Mouse (Mus musculus) hindbrain, embryonic 11.5 days (tissue): Measurements from ENCODE around the gene Sarm1. TPM values are rescaled to one million over a fixed set of nuclear protein-coding genes. Genes with fewer than 3 reads are reported as not detected.

Experiments
- ATAC-seq: fragments of 200-750 bp; cut with Nextera tagmentation; 2 replicates; pipeline ENCODE4 v1.8.0; 2017; ENCODE audit warnings: mild to moderate bottlenecking, moderate TSS enrichment, moderate library complexity; ENCODE audit not compliant: low FRiP score
- DNase-seq: peaks from one replicate; pipeline ENCODE4 v3.0.0-alpha.2; 2015; ENCODE audit warnings: low spot score
- H3K27ac ChIP-seq: fragments of 300-500 bp; sonication (generic); 2 replicates; pipeline ENCODE4 v1.5.1; 2014; ENCODE audit warnings: mild to moderate bottlenecking, low read depth, low read length
- H3K27me3 ChIP-seq: fragments of 300-500 bp; sonication (generic); 2 replicates; pipeline ENCODE4 v1.6.1; 2014; ENCODE audit warnings: mild to moderate bottlenecking, low read length, moderate library complexity, mixed read lengths; ENCODE audit not compliant: control insufficient read depth, insufficient read depth
- H3K36me3 ChIP-seq: fragments of 300-500 bp; sonication (generic); 2 replicates; pipeline ENCODE4 v1.6.1; 2014; ENCODE audit warnings: mild to moderate bottlenecking, low read length, moderate library complexity, mixed read lengths; ENCODE audit not compliant: control insufficient read depth, insufficient read depth
- H3K4me1 ChIP-seq: fragments of 300-500 bp; sonication (generic); replicated peaks from 2 replicates; pipeline ENCODE4 v1.6.1; 2014; ENCODE audit warnings: low read length, mixed read lengths; ENCODE audit not compliant: control insufficient read depth, insufficient read depth
- H3K4me2 ChIP-seq: fragments of 300-500 bp; sonication (generic); replicated peaks from 2 replicates; pipeline ENCODE4 v1.6.1; 2014; ENCODE audit warnings: mild to moderate bottlenecking, low read depth, low read length
- H3K4me3 ChIP-seq: fragments of 300-500 bp; sonication (generic); 2 replicates; pipeline ENCODE4 v1.5.1; 2014; ENCODE audit warnings: low read depth, low read length
- H3K9ac ChIP-seq: fragments of 300-500 bp; sonication (generic); 2 replicates; pipeline ENCODE4 v1.6.1; 2014; ENCODE audit warnings: low read depth, low read length
- H3K9me3 ChIP-seq: fragments of 300-500 bp; sonication (generic); 2 replicates; pipeline ENCODE4 v1.6.1; 2016; ENCODE audit warnings: low read length; ENCODE audit not compliant: control insufficient read depth
- WGBS: fragments of 180-500 bp; shearing (Covaris S2); extraction: QIAGEN DNeasy Blood & Tissue Kit; methylation state at CpG from one replicate; pipeline ENCODE4 v1.1.7; 2014; 5-methylcytosine and 5-hydroxymethylcytosine counted together
- polyA plus RNA-seq: library from polyadenylated mRNA; unstranded; fragments of >200 nt; fragmentation: Nextera tagmentation; extraction: Ambion mirVana; gene quantifications from 2 replicates; pipeline ENCODE4 v1.2.1, GENCODE M21; 2014

The Sarm1 gene
- polyA plus RNA-seq, 1 experiment from 2014 or later: 16.3 TPM

GRCm38 (mm10) chr11:78461894-78462293 lies 35.7 kb downstream of the Sarm1 start:
- Histone ChIP-seq H3K4me2 (no peak overlapping the region), H3K4me1 (no peaks in the 10 kb centered on the region; the same call in 1 of the 2 replicates), H3K36me3 (no peaks in the 10 kb centered on the region), H3K9ac (no peak overlapping the region), H3K4me3 (no peak overlapping the region), H3K27ac (no peak overlapping the region), H3K9me3 (no peaks in the 10 kb centered on the region), H3K27me3 (no peaks in the 10 kb centered on the region)
- no peak for ATAC-seq
- 66% methylated on average over 1 of the region's 1 CpGs for WGBS
- peak; percentile 30 for DNase-seq

- DNase-seq (no peak), ATAC-seq (no peak)
- Histone ChIP-seq H3K9me3 (no peaks in the 10 kb centered on the region), H3K4me1 (no peaks in the 10 kb centered on the region), H3K36me3 (no peaks in the 10 kb centered on the region), H3K27me3 (no peaks in the 10 kb centered on the region), H3K9ac (no peak overlapping the region), H3K4me2 (no peak overlapping the region), H3K4me3 (no peak overlapping the region), H3K27ac (no peak overlapping the region)
- WGBS: 83% methylated on average over 17 of the region's 17 CpGs
Observed at GRCm38 (mm10) chr11:78458740-78459139, 38.8 kb downstream of the Sarm1 start.

- Histone ChIP-seq H3K27ac (no peak overlapping the region), H3K9ac (no peak overlapping the region), H3K4me1 (no peaks in the 10 kb centered on the region), H3K27me3 (no peaks in the 10 kb centered on the region), H3K4me2 (no peak overlapping the region), H3K4me3 (no peak overlapping the region), H3K36me3 (no peaks in the 10 kb centered on the region), H3K9me3 (no peaks in the 10 kb centered on the region)
- DNase-seq: peak; percentile 57
- no peak for ATAC-seq
- 46% methylated on average over 5 of the region's 5 CpGs for WGBS
Observed at GRCm38 (mm10) chr11:78455308-78455707, 42.2 kb downstream of the Sarm1 start.

GRCm38 (mm10) chr11:78454276-78454675 lies 43.3 kb downstream of the Sarm1 start:
- no peak for DNase-seq
- 63% methylated on average over 7 of the region's 7 CpGs for WGBS

GRCm38 (mm10) chr11:78453675-78454074 lies 43.9 kb downstream of the Sarm1 start:
- H3K4me3 ChIP-seq: no peak overlapping the region
- no peak overlapping the region for H3K9ac ChIP-seq
- 9% methylated on average over 4 of the region's 4 CpGs for WGBS
- DNase-seq: peak; percentile 78
- no peaks in the 10 kb centered on the region for H3K9me3 ChIP-seq
- H3K27ac ChIP-seq: no peak overlapping the region
- no peaks in the 10 kb centered on the region for H3K36me3 ChIP-seq
- no peaks in the 10 kb centered on the region for H3K27me3 ChIP-seq
- no peak overlapping the region for H3K4me2 ChIP-seq
- no peaks in the 10 kb centered on the region for H3K4me1 ChIP-seq
- no peak for ATAC-seq

More at GRCm38 (mm10) chr11:78454276-78454675, 43.3 kb downstream of the Sarm1 start:
- H3K9ac ChIP-seq: no peak overlapping the region
- no peak for ATAC-seq
- H3K27me3 ChIP-seq: no peaks in the 10 kb centered on the region
- H3K4me3 ChIP-seq: no peak overlapping the region
- no peaks in the 10 kb centered on the region for H3K9me3 ChIP-seq
- no peak overlapping the region for H3K4me2 ChIP-seq
- H3K4me1 ChIP-seq: no peaks in the 10 kb centered on the region
- H3K36me3 ChIP-seq: no peaks in the 10 kb centered on the region
- H3K27ac ChIP-seq: no peak overlapping the region

GRCm38 (mm10) chr11:78450337-78450736 lies 47.2 kb downstream of the Sarm1 start:
- no peaks in the 10 kb centered on the region for H3K36me3 ChIP-seq
- WGBS: 49% methylated on average over 2 of the region's 2 CpGs
- no peaks in the 10 kb centered on the region for H3K27me3 ChIP-seq
- no peaks in the 10 kb centered on the region for H3K9me3 ChIP-seq
- no peak overlapping the region for H3K4me2 ChIP-seq
- no peaks in the 10 kb centered on the region for H3K4me1 ChIP-seq
- ATAC-seq: no peak
- no peak for DNase-seq
- H3K27ac ChIP-seq: no peak overlapping the region
- no peak overlapping the region for H3K9ac ChIP-seq
- no peak overlapping the region for H3K4me3 ChIP-seq

GRCm38 (mm10) chr11:78448242-78448641 lies 49.3 kb downstream of the Sarm1 start:
- DNase-seq: no peak
- Histone ChIP-seq H3K9ac (no peak overlapping the region), H3K4me1 (no peaks in the 10 kb centered on the region), H3K36me3 (no peaks in the 10 kb centered on the region), H3K27ac (no peak overlapping the region), H3K9me3 (no peaks in the 10 kb centered on the region), H3K4me3 (no peak overlapping the region), H3K4me2 (no peak overlapping the region), H3K27me3 (no peaks in the 10 kb centered on the region)
- ATAC-seq: no peak
- 78% methylated on average over 1 of the region's 1 CpGs for WGBS

GRCm38 (mm10) chr11:78447168-78447567 lies 50.4 kb downstream of the Sarm1 start:
- Histone ChIP-seq H3K36me3 (no peaks in the 10 kb centered on the region), H3K9ac (no peak overlapping the region), H3K27me3 (no peaks in the 10 kb centered on the region), H3K9me3 (no peaks in the 10 kb centered on the region), H3K4me2 (no peak overlapping the region), H3K4me1 (no peaks in the 10 kb centered on the region), H3K27ac (no peak overlapping the region), H3K4me3 (no peak overlapping the region)
- WGBS: 71% methylated on average over 3 of the region's 3 CpGs
- ATAC-seq: no peak
- no peak for DNase-seq

GRCm38 (mm10) chr11:78443115-78443514 lies 54.4 kb downstream of the Sarm1 start:
- no peak overlapping the region for H3K4me3 ChIP-seq
- DNase-seq (no peak), ATAC-seq (no peak)
- H3K9ac ChIP-seq: no peak overlapping the region
- no peak overlapping the region for H3K27ac ChIP-seq
- WGBS: 81% methylated on average over 5 of the region's 5 CpGs
- no peak overlapping the region for H3K4me2 ChIP-seq
- no peaks in the 10 kb centered on the region for H3K9me3 ChIP-seq
- H3K36me3 ChIP-seq: no peaks in the 10 kb centered on the region
- no peaks in the 10 kb centered on the region for H3K4me1 ChIP-seq
- H3K27me3 ChIP-seq: no peaks in the 10 kb centered on the region
